Mouse (Mus musculus): Measurements from ENCODE around the gene Scin. TPM values are rescaled to one million over a fixed set of nuclear protein-coding genes. Genes with fewer than 3 reads are reported as not detected.

Scin gene
- polyA plus RNA-seq, 1 experiment from 2014 or later: 2.3 TPM

- Histone ChIP-seq H3K4me3 (ENCODE audit: low read depth, low read length) (no peak overlapping the region), H3K4me1 (ENCODE audit: control insufficient read depth, insufficient read depth, low read length) (no peaks in the 10 kb centered on the region), H3K27me3 (ENCODE audit: control insufficient read depth, insufficient read depth, low read length) (no peaks in the 10 kb centered on the region), H3K4me2 (no peak overlapping the region), H3K9me3 (replicated peaks; ENCODE audit: control insufficient read depth, low read length) (no peaks in the 10 kb centered on the region), H3K27ac (ENCODE audit: low read depth, low read length) (no peak overlapping the region), H3K36me3 (ENCODE audit: control insufficient read depth, insufficient read depth, low read length) (no peaks in the 10 kb centered on the region), H3K9ac (ENCODE audit: low read depth, low read length) (no peak overlapping the region)
- ATAC-seq (replicated peaks; ENCODE audit: insufficient number of reproducible peaks, low FRiP score, low TSS enrichment): no peak
- 96% methylated on average over 2 of the region's 2 CpGs for WGBS (ENCODE audit: insufficient replicate concordance)
Observed at GRCm38 (mm10) chr12:40102359-40102758, 31.7 kb downstream of the Scin start.

- 61% methylated on average over 2 of the region's 2 CpGs for WGBS (ENCODE audit: insufficient replicate concordance)
- Histone ChIP-seq H3K4me1 (ENCODE audit: control insufficient read depth, insufficient read depth, low read length) (no peaks in the 10 kb centered on the region), H3K36me3 (ENCODE audit: control insufficient read depth, insufficient read depth, low read length) (no peaks in the 10 kb centered on the region), H3K4me3 (ENCODE audit: low read depth, low read length) (no peak overlapping the region), H3K9me3 (replicated peaks; ENCODE audit: control insufficient read depth, low read length) (no peaks in the 10 kb centered on the region), H3K9ac (ENCODE audit: low read depth, low read length) (no peak overlapping the region), H3K27ac (ENCODE audit: low read depth, low read length) (no peak overlapping the region), H3K4me2 (no peak overlapping the region), H3K27me3 (ENCODE audit: control insufficient read depth, insufficient read depth, low read length) (no peaks in the 10 kb centered on the region)
- no peak for ATAC-seq (replicated peaks; ENCODE audit: insufficient number of reproducible peaks, low FRiP score, low TSS enrichment)
Observed at GRCm38 (mm10) chr12:40099407-40099806, 34.6 kb downstream of the Scin start.

DNA sequence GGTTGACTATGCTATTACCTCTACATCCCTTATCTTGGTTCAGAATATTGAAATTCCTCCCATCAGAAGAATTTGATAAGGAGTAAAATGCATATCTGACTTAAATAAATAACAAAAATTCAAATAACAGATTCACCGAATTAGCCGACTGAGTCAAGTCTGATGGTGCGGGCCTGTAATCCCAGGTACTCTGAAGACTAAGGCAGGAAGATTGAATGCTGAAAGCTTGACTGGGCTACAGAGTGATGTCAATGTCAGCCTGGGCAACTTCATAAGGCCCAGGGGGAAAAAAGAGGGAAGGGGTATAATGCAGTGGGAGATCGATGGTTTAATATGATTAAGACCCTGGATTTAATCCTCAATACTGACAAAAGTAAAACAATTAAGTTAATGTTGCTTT is 36.6 kb downstream of the Scin start:
- H3K36me3 ChIP-seq (ENCODE audit: control insufficient read depth, insufficient read depth, low read length): no peaks in the 10 kb centered on the region
- H3K4me1 ChIP-seq (ENCODE audit: control insufficient read depth, insufficient read depth, low read length): no peaks in the 10 kb centered on the region
- 88% methylated on average over 4 of the region's 4 CpGs for WGBS (ENCODE audit: insufficient replicate concordance)
- no peaks in the 10 kb centered on the region for H3K27me3 ChIP-seq (ENCODE audit: control insufficient read depth, insufficient read depth, low read length)
- H3K4me3 ChIP-seq (ENCODE audit: low read depth, low read length): no peak overlapping the region
- no peak overlapping the region for H3K27ac ChIP-seq (ENCODE audit: low read depth, low read length)
- H3K9ac ChIP-seq (ENCODE audit: low read depth, low read length): no peak overlapping the region
- H3K4me2 ChIP-seq: no peak overlapping the region
- H3K9me3 ChIP-seq (replicated peaks; ENCODE audit: control insufficient read depth, low read length): no peaks in the 10 kb centered on the region
- no peak for ATAC-seq (replicated peaks; ENCODE audit: insufficient number of reproducible peaks, low FRiP score, low TSS enrichment)

DNA sequence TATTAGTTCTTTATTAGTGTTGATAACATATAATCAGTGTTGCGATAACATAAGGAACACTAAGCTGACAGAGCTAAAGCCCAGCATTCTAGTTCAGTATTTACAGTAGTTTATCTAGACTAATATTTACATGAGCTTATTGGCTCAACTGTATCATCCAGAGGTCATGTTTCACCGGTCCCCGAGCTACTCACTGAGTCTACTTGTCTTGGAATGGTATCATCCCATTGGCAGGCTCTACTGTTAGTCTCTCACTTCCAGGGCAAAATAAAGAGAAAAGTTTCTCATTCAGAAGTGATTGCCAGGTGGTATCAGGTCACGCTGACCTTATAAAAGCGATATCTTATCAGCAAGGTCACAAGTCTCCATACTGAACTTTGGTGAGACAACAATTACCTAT is 37.0 kb downstream of the Scin start:
- Histone ChIP-seq H3K36me3 (ENCODE audit: control insufficient read depth, insufficient read depth, low read length) (no peaks in the 10 kb centered on the region), H3K4me2 (no peak overlapping the region), H3K9ac (ENCODE audit: low read depth, low read length) (no peak overlapping the region), H3K4me3 (ENCODE audit: low read depth, low read length) (no peak overlapping the region), H3K9me3 (replicated peaks; ENCODE audit: control insufficient read depth, low read length) (no peaks in the 10 kb centered on the region), H3K4me1 (ENCODE audit: control insufficient read depth, insufficient read depth, low read length) (no peaks in the 10 kb centered on the region), H3K27ac (ENCODE audit: low read depth, low read length) (no peak overlapping the region), H3K27me3 (ENCODE audit: control insufficient read depth, insufficient read depth, low read length) (no peaks in the 10 kb centered on the region)
- WGBS (ENCODE audit: insufficient replicate concordance): 86% methylated on average over 5 of the region's 5 CpGs
- ATAC-seq (replicated peaks; ENCODE audit: insufficient number of reproducible peaks, low FRiP score, low TSS enrichment): no peak

- no peak overlapping the region for H3K9ac ChIP-seq (ENCODE audit: low read depth, low read length)
- H3K27me3 ChIP-seq (ENCODE audit: control insufficient read depth, insufficient read depth, low read length): no peaks in the 10 kb centered on the region
- no peaks in the 10 kb centered on the region for H3K36me3 ChIP-seq (ENCODE audit: control insufficient read depth, insufficient read depth, low read length)
- H3K4me3 ChIP-seq (ENCODE audit: low read depth, low read length): no peak overlapping the region
- H3K27ac ChIP-seq (ENCODE audit: low read depth, low read length): no peak overlapping the region
- no peaks in the 10 kb centered on the region for H3K9me3 ChIP-seq (replicated peaks; ENCODE audit: control insufficient read depth, low read length)
- 77% methylated on average over 3 of the region's 3 CpGs for WGBS (ENCODE audit: insufficient replicate concordance)
- ATAC-seq (replicated peaks; ENCODE audit: insufficient number of reproducible peaks, low FRiP score, low TSS enrichment): no peak
- no peak overlapping the region for H3K4me2 ChIP-seq
- H3K4me1 ChIP-seq (ENCODE audit: control insufficient read depth, insufficient read depth, low read length): no peaks in the 10 kb centered on the region
Observed at GRCm38 (mm10) chr12:40096453-40096852, 37.6 kb downstream of the Scin start.

DNA sequence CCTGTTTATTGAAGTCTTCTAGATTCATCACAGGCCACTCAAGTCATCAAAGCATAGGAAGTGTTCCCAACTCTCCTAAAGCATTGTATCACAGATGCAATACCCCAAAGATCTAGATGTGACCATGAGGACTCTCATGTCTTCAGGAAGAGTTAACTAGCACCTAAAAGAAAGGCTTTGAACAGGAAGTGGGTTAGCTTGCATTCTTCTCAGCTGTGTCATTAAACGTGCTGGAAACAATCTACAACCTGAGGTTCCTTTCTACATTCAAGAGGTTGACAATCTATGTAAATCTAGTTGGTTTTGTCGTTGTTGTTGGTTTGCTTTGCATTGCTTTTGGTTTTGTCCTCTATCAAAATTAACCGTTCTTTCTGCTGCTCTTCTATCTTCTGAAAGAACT is 44.0 kb downstream of the Scin start:
- no peaks in the 10 kb centered on the region for H3K36me3 ChIP-seq (ENCODE audit: control insufficient read depth, insufficient read depth, low read length)
- no peaks in the 10 kb centered on the region for H3K4me1 ChIP-seq (ENCODE audit: control insufficient read depth, insufficient read depth, low read length)
- no peak overlapping the region for H3K9ac ChIP-seq (ENCODE audit: low read depth, low read length)
- no peak overlapping the region for H3K27ac ChIP-seq (ENCODE audit: low read depth, low read length)
- H3K4me2 ChIP-seq: no peak overlapping the region
- no peak for ATAC-seq (replicated peaks; ENCODE audit: insufficient number of reproducible peaks, low FRiP score, low TSS enrichment)
- H3K4me3 ChIP-seq (ENCODE audit: low read depth, low read length): no peak overlapping the region
- no peaks in the 10 kb centered on the region for H3K27me3 ChIP-seq (ENCODE audit: control insufficient read depth, insufficient read depth, low read length)
- H3K9me3 ChIP-seq (replicated peaks; ENCODE audit: control insufficient read depth, low read length): no peaks in the 10 kb centered on the region
- WGBS (ENCODE audit: insufficient replicate concordance): 60% methylated on average over 3 of the region's 3 CpGs

DNA sequence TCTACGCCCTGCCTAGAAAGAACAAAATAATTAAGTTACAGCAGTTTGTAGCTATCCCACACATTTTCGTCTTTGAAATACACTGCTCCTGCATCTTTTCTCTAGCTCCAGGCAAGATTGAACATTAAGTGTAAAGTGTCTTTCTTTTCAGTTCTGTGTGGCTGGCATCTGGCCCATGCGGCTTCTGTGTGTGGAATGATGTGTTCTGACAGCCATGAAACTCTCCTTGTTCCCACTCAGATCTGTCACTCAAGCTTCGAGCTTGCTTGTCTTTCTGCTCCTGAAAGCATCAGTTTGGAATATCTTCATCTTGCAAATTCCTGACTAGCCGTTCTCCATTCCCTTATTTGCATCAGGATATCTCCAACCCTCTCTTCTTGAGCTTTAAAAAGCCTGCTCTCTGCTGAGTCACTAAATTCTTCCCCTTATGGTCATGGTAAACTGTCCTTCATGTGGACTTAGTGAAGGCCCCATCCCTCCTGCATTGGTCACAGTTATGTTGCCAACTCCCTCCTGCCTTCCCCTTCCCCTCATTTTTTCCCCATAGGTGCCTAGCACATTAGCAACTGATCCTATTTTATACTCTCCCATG is 48.2 kb downstream of the Scin start:
- Histone ChIP-seq H3K4me3 (ENCODE audit: low read depth, low read length) (no peak overlapping the region), H3K27ac (ENCODE audit: low read depth, low read length) (no peak overlapping the region), H3K27me3 (ENCODE audit: control insufficient read depth, insufficient read depth, low read length) (no peaks in the 10 kb centered on the region), H3K36me3 (ENCODE audit: control insufficient read depth, insufficient read depth, low read length) (no peaks in the 10 kb centered on the region), H3K9me3 (replicated peaks; ENCODE audit: control insufficient read depth, low read length) (no peaks in the 10 kb centered on the region), H3K4me1 (ENCODE audit: control insufficient read depth, insufficient read depth, low read length) (no peaks in the 10 kb centered on the region), H3K9ac (ENCODE audit: low read depth, low read length) (no peak overlapping the region), H3K4me2 (no peak overlapping the region)
- WGBS (ENCODE audit: insufficient replicate concordance): 72% methylated on average over 5 of the region's 5 CpGs
- ATAC-seq (replicated peaks; ENCODE audit: insufficient number of reproducible peaks, low FRiP score, low TSS enrichment): no peak

GRCm38 (mm10) chr12:40082453-40083238 is 51.4 kb downstream of the Scin start:
- Histone ChIP-seq H3K27me3 (ENCODE audit: control insufficient read depth, insufficient read depth, low read length) (no peaks in the 10 kb centered on the region), H3K4me1 (ENCODE audit: control insufficient read depth, insufficient read depth, low read length) (no peaks in the 10 kb centered on the region), H3K27ac (ENCODE audit: low read depth, low read length) (no peak overlapping the region), H3K4me3 (ENCODE audit: low read depth, low read length) (no peak overlapping the region), H3K36me3 (ENCODE audit: control insufficient read depth, insufficient read depth, low read length) (no peaks in the 10 kb centered on the region), H3K9ac (ENCODE audit: low read depth, low read length) (no peak overlapping the region), H3K9me3 (replicated peaks; ENCODE audit: control insufficient read depth, low read length) (no peaks in the 10 kb centered on the region), H3K4me2 (no peak overlapping the region)
- 37% methylated on average over 5 of the region's 6 CpGs for WGBS (ENCODE audit: insufficient replicate concordance)
- no peak for ATAC-seq (replicated peaks; ENCODE audit: insufficient number of reproducible peaks, low FRiP score, low TSS enrichment)

DNA sequence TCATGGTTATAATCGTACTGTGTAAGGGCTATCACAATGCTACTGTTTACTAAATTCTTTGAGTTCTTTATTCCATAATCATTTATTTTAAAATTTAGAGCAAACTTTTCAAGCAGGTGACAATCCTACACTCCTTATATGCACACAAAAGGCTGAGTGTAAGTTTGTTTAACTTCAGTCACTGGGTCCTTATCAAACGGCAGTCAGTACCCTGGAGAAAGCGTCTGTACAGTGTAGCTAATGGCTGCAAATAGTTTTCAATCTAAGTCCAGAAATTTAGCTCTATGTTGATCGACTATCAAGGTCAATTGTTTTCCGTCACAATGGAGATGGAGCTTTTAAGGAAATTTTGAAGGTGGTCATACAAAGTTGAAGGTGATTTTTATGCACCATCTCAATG is 52.0 kb downstream of the Scin start:
- no peak overlapping the region for H3K27ac ChIP-seq (ENCODE audit: low read depth, low read length)
- H3K9me3 ChIP-seq (replicated peaks; ENCODE audit: control insufficient read depth, low read length): no peaks in the 10 kb centered on the region
- WGBS (ENCODE audit: insufficient replicate concordance): 60% methylated on average over 5 of the region's 5 CpGs
- no peak overlapping the region for H3K4me2 ChIP-seq
- ATAC-seq (replicated peaks; ENCODE audit: insufficient number of reproducible peaks, low FRiP score, low TSS enrichment): no peak
- H3K4me3 ChIP-seq (ENCODE audit: low read depth, low read length): no peak overlapping the region
- H3K9ac ChIP-seq (ENCODE audit: low read depth, low read length): no peak overlapping the region
- H3K27me3 ChIP-seq (ENCODE audit: control insufficient read depth, insufficient read depth, low read length): no peaks in the 10 kb centered on the region
- H3K36me3 ChIP-seq (ENCODE audit: control insufficient read depth, insufficient read depth, low read length): no peaks in the 10 kb centered on the region
- no peaks in the 10 kb centered on the region for H3K4me1 ChIP-seq (ENCODE audit: control insufficient read depth, insufficient read depth, low read length)

Measured in heart, embryonic 11.5 days (tissue).